Mouse (Mus musculus): ENCODE results near the gene 6330403K07Rik. TPM values are rescaled to one million over a fixed set of nuclear protein-coding genes. Genes with fewer than 3 reads are reported as not detected.

The 6330403K07Rik gene
- polyA plus RNA-seq, 1 experiment from 2014 or later, result 742 TPM

GRCm38 (mm10) chr11:71017051-71017450 lies 16.3 kb downstream of the 6330403K07Rik start:
- Histone ChIP-seq H3K4me3 (replicated peaks) (no peak overlapping the region), H3K36me3 (peaks cover 18% of the 10 kb centered on the region), H3K4me1 (peaks cover 39% of the 10 kb centered on the region), H3K27me3 (replicated peaks) (no peaks in the 10 kb centered on the region), H3K27ac (replicated peaks) (no peak overlapping the region), H3K4me2 (no peak overlapping the region), H3K9ac (replicated peaks) (no peak overlapping the region), H3K9me3 (replicated peaks) (no peaks in the 10 kb centered on the region)
- 83% methylated on average over 1 of the region's 1 CpGs for WGBS
- no peak for ATAC-seq (ENCODE audit: low FRiP score)

- Histone ChIP-seq H3K36me3 (peaks cover 49% of the 10 kb centered on the region), H3K27me3 (replicated peaks) (no peaks in the 10 kb centered on the region), H3K9ac (replicated peaks) (no peak overlapping the region), H3K4me1 (peaks cover 17% of the 10 kb centered on the region), H3K9me3 (replicated peaks) (no peaks in the 10 kb centered on the region), H3K4me2 (no peak overlapping the region), H3K4me3 (replicated peaks) (no peak overlapping the region), H3K27ac (replicated peaks) (no peak overlapping the region)
- ATAC-seq (ENCODE audit: low FRiP score), result no peak
- 95% methylated on average over 7 of the region's 7 CpGs for WGBS
Measured at GRCm38 (mm10) chr11:71012743-71013142, 20.6 kb downstream of the 6330403K07Rik start.

DNA sequence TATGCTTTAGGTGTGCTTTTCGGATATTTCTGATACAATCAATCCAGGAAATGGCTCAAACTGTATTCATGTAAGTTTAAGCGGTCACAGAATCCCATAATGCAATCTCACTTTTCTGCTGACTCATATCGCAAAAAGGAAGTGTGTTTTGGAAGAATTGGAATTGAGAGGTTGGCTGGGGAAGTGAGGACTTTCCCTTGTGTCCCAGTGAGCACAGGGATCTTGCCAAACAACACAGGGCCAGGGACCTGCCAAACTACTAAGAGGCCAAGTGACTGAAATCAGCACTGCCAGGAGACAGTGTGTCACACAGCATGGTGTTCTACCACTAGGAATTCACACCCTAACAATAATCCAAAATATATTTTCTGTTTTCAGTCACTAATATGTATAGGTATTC lies 25.0 kb downstream of the 6330403K07Rik start:
- Histone ChIP-seq H3K4me3 (replicated peaks) (no peak overlapping the region), H3K9me3 (replicated peaks) (no peaks in the 10 kb centered on the region), H3K9ac (replicated peaks) (no peak overlapping the region), H3K4me1 (peaks cover 8% of the 10 kb centered on the region), H3K27me3 (replicated peaks) (no peaks in the 10 kb centered on the region), H3K27ac (replicated peaks) (no peak overlapping the region), H3K36me3 (peaks cover 40% of the 10 kb centered on the region), H3K4me2 (no peak overlapping the region)
- no peak for ATAC-seq (ENCODE audit: low FRiP score)
- WGBS, result 93% methylated on average over 3 of the region's 3 CpGs

DNA sequence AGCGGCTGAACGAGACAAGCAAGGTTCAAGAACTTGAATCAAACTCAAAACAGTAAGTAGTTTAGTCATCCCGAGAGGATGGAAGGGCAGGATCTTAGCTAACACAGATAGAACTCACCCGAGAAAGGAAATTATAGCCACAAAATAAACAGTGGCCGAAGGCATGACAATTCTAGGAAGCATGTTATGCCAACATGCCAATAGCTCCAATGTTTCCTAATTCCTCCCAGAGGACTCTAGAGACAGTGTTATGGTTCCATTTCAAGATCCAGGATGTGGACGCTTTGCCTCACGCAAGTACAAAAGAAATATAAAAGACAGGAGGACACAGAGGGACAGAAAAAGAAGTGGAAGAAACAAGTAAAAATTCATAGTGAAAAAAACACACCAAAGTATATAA lies 25.5 kb downstream of the 6330403K07Rik start:
- H3K4me3 ChIP-seq (replicated peaks), result no peak overlapping the region
- H3K9me3 ChIP-seq (replicated peaks), result no peaks in the 10 kb centered on the region
- H3K27me3 ChIP-seq (replicated peaks), result no peaks in the 10 kb centered on the region
- WGBS, result 91% methylated on average over 7 of the region's 7 CpGs
- no peak overlapping the region for H3K9ac ChIP-seq (replicated peaks)
- peaks cover 13% of the 10 kb centered on the region for H3K4me1 ChIP-seq
- H3K27ac ChIP-seq (replicated peaks), result no peak overlapping the region
- no peak for ATAC-seq (ENCODE audit: low FRiP score)
- peaks cover 39% of the 10 kb centered on the region for H3K36me3 ChIP-seq
- H3K4me2 ChIP-seq, result no peak overlapping the region

- H3K27me3 ChIP-seq (replicated peaks), result no peaks in the 10 kb centered on the region
- WGBS, result 96% methylated on average over 6 of the region's 6 CpGs
- no peak overlapping the region for H3K9ac ChIP-seq (replicated peaks)
- no peak overlapping the region for H3K27ac ChIP-seq (replicated peaks)
- H3K4me1 ChIP-seq, result peaks cover 21% of the 10 kb centered on the region
- H3K4me3 ChIP-seq (replicated peaks), result no peak overlapping the region
- no peak for ATAC-seq (ENCODE audit: low FRiP score)
- no peaks in the 10 kb centered on the region for H3K9me3 ChIP-seq (replicated peaks)
- H3K36me3 ChIP-seq, result peaks cover 30% of the 10 kb centered on the region
- no peak overlapping the region for H3K4me2 ChIP-seq
Measured at GRCm38 (mm10) chr11:71007026-71007425, 26.3 kb downstream of the 6330403K07Rik start.

DNA sequence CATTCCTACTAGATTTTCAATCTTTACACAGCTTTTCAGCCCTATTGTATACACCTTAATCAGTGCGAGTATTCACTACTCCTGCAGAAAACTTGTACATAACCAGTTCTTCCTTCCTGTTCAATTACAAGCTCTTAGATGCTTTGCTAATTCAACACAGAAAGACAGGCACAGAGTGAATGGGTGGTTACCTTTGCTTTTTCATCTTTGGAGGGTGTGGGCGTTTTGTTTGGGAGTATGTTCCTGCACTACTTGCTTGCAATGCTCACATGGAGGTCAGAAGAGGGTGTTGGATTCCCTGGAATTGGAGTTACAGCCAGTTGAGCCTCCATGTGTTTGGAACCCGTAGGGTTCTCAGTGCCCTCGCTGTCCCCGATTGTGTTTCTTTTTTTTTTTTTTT lies 28.3 kb downstream of the 6330403K07Rik start:
- H3K9me3 ChIP-seq (replicated peaks), result no peaks in the 10 kb centered on the region
- ATAC-seq (ENCODE audit: low FRiP score), result no peak
- H3K27me3 ChIP-seq (replicated peaks), result no peaks in the 10 kb centered on the region
- H3K36me3 ChIP-seq, result peaks cover 20% of the 10 kb centered on the region
- H3K9ac ChIP-seq (replicated peaks), result no peak overlapping the region
- 0 out of 2 replicates have a peak overlapping the region, but pooled peaks have one; percentile 41 for H3K27ac ChIP-seq (replicated peaks)
- peak overlapping the region; percentile 57 for H3K4me2 ChIP-seq
- WGBS, result 66% methylated on average over 5 of the region's 5 CpGs
- H3K4me3 ChIP-seq (replicated peaks), result peak overlapping the region; percentile 99
- H3K4me1 ChIP-seq, result peaks cover 22% of the 10 kb centered on the region

DNA sequence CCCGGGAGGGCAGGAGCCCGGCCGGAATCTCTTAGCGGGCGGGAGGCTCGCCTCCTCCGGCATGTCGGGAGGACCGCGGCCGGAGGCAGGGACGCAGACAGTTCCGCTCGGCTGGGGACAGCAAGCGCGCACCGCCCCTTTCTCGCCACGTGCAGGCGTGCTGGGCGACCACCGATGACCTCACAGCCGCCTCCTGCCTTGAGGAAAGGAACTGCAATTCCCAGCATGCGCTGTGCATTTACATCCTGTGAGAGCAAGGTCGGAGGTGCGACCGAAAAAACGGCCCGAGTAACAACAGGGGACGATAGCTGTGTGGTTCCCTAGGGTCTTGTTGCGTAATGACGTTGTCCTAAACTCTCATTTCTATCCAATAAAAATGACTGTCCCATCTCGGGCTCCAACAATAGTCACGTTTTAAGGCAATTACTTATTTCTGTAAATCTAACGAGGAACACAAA lies 29.0 kb downstream of the 6330403K07Rik start, which contains the start of gene Dhx33:
Gene Dhx33 (minus strand): TSS at position 122 of the 458 bp plus-strand sequence.
- ATAC-seq (ENCODE audit: low FRiP score), result peak; percentile 98
- H3K36me3 ChIP-seq, result peaks cover 20% of the 10 kb centered on the region
- H3K4me3 ChIP-seq (replicated peaks), result peak within 1 kb of the TSS; percentile 99
- H3K27ac ChIP-seq (replicated peaks), result peak within 1 kb of the TSS; percentile 82
- H3K4me1 ChIP-seq, result peaks cover 22% of the 10 kb centered on the region
- 0% methylated on average over 35 of the region's 35 CpGs for WGBS
- no peaks in the 10 kb centered on the region for H3K27me3 ChIP-seq (replicated peaks)
- H3K4me2 ChIP-seq, result peak within 1 kb of the TSS; percentile 91
- peak within 1 kb of the TSS; percentile 77 for H3K9ac ChIP-seq (replicated peaks)
- H3K9me3 ChIP-seq (replicated peaks), result no peaks in the 10 kb centered on the region

- no peaks in the 10 kb centered on the region for H3K27me3 ChIP-seq (replicated peaks)
- peak overlapping the region; percentile 77 for H3K9ac ChIP-seq (replicated peaks)
- H3K4me3 ChIP-seq (replicated peaks), result peak overlapping the region; percentile 99
- H3K27ac ChIP-seq (replicated peaks), result peak overlapping the region; percentile 82
- peaks cover 22% of the 10 kb centered on the region for H3K36me3 ChIP-seq
- 1% methylated on average over 49 of the region's 49 CpGs for WGBS
- H3K9me3 ChIP-seq (replicated peaks), result no peaks in the 10 kb centered on the region
- ATAC-seq (ENCODE audit: low FRiP score), result peak; percentile 74
- H3K4me2 ChIP-seq, result peak overlapping the region; percentile 91
- H3K4me1 ChIP-seq, result peaks cover 22% of the 10 kb centered on the region
Measured at GRCm38 (mm10) chr11:71003611-71004315, 29.6 kb downstream of the 6330403K07Rik start.

DNA sequence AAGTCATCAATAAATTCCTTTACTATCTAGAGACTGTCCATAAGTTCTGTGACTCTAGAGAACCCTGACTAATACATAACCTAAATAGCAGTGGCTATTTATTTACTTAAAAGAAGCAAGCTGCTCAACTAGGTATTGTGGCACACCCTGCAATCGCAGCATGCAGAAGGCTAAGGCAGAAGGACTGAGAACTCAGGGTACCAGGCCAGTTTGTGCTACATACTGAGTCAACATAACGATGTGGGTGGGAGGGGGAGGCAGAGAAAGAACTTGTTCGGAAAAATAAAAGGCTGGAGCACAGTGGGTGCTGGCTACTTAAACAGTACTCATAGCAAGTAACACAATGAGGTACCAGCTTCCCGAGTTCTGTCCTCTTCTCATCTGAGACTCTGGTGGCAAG lies 32.1 kb downstream of the 6330403K07Rik start:
- peaks cover 42% of the 10 kb centered on the region for H3K36me3 ChIP-seq
- ATAC-seq (ENCODE audit: low FRiP score), result no peak
- no peaks in the 10 kb centered on the region for H3K27me3 ChIP-seq (replicated peaks)
- 88% methylated on average over 4 of the region's 4 CpGs for WGBS
- H3K9ac ChIP-seq (replicated peaks), result no peak overlapping the region
- no peaks in the 10 kb centered on the region for H3K9me3 ChIP-seq (replicated peaks)
- no peak overlapping the region for H3K4me2 ChIP-seq
- H3K4me1 ChIP-seq, result peaks cover 22% of the 10 kb centered on the region
- H3K27ac ChIP-seq (replicated peaks), result no peak overlapping the region
- H3K4me3 ChIP-seq (replicated peaks), result no peak overlapping the region

DNA sequence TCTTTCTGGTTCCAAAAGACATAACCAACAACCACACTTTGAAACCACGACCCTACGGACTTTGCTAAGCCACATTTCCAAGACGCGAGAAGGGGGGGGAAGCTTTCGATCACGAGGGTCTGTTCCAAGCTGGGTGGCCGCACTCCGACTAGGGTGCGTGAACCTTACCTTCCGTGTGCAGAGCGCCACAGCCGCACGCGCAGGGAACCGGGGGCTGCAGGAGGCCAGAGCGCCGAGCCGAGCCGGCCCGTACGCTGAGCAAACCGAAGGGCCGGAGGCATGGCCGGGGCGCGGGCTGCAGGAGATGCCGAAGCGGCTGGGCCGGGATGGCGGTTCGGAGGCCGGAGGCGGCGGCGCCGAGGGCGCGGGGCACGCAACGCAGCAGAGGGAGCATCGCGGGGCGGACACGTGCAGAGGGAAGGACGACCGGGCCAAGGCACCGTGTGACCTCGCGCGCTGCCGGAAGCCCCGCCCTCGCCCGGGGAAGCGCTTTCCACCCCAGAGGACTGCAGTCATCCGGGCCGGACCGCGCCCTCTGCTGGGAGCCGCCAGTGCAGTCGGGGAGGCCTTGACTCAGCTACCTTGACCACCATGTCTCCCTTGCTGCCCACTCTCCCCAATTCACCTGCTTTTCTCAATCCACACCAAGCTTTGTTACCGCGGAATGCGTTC lies 50.6 kb downstream of the 6330403K07Rik start, which contains the start of gene C1qbp:
Gene C1qbp (minus strand): TSS at position 470 of the 672 bp plus-strand sequence.
- peak within 1 kb of the TSS; percentile 69 for H3K4me2 ChIP-seq
- ATAC-seq (ENCODE audit: low FRiP score), result peak; percentile 95
- no peaks in the 10 kb centered on the region for H3K27me3 ChIP-seq (replicated peaks)
- WGBS, result under 1% methylated on average over 53 of the region's 64 CpGs
- H3K9ac ChIP-seq (replicated peaks), result peak within 1 kb of the TSS; percentile 93
- no peaks in the 10 kb centered on the region for H3K9me3 ChIP-seq (replicated peaks)
- H3K36me3 ChIP-seq, result peaks cover 68% of the 10 kb centered on the region
- peak within 1 kb of the TSS; percentile 74 for H3K27ac ChIP-seq (replicated peaks)
- H3K4me1 ChIP-seq, result peaks cover 17% of the 10 kb centered on the region
- H3K4me3 ChIP-seq (replicated peaks), result peak within 1 kb of the TSS; percentile 99

DNA sequence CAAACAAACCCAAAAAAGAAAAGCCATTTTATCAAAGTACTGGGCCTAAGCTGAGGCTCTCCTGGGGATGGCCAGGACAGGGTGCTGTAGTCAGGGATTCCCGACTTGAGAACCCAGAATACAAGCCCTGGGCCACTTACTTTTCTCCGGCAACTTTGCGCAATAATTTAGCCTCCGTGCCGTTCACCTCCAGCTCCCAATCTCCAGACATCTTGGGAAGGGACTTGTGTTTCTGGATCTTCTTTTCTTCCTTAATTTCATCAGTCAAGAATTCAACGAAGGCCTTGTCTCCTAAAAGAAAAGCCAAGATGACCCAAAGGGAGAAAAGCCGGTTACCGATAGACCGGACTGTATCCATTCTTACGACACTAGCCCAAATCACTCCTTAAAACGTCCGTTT lies 51.3 kb downstream of the 6330403K07Rik start:
- Histone ChIP-seq H3K4me1 (peaks cover 17% of the 10 kb centered on the region), H3K4me3 (replicated peaks) (peak overlapping the region; percentile 99), H3K27me3 (replicated peaks) (no peaks in the 10 kb centered on the region), H3K4me2 (peak overlapping the region; percentile 69), H3K36me3 (peaks cover 68% of the 10 kb centered on the region), H3K27ac (replicated peaks) (no peak overlapping the region), H3K9ac (replicated peaks) (peak overlapping the region; percentile 93), H3K9me3 (replicated peaks) (no peaks in the 10 kb centered on the region)
- WGBS, result 9% methylated on average over 12 of the region's 12 CpGs
- no peak for ATAC-seq (ENCODE audit: low FRiP score)
